Mouse (Mus musculus) urinary bladder, adult 2 months (tissue): ENCODE data around the gene Clgn. TPM values are rescaled to one million over a fixed set of nuclear protein-coding genes. Genes with fewer than 3 reads are reported as not detected.

Experiments
- DNase-seq: peaks from one replicate; pipeline ENCODE4 v3.0.0; 2022; ENCODE audit warnings: low spot score
- polyA plus RNA-seq: library from polyadenylated mRNA; depleted of rRNA; stranded (reverse); fragments of >200 nt; gene quantifications from 2 replicates; pipeline ENCODE4 v1.2.3, GENCODE M21; 2012; rRNA removed

Clgn gene
- polyA plus RNA-seq = 0.01 and 0.06 TPM in 2 replicates

DNA sequence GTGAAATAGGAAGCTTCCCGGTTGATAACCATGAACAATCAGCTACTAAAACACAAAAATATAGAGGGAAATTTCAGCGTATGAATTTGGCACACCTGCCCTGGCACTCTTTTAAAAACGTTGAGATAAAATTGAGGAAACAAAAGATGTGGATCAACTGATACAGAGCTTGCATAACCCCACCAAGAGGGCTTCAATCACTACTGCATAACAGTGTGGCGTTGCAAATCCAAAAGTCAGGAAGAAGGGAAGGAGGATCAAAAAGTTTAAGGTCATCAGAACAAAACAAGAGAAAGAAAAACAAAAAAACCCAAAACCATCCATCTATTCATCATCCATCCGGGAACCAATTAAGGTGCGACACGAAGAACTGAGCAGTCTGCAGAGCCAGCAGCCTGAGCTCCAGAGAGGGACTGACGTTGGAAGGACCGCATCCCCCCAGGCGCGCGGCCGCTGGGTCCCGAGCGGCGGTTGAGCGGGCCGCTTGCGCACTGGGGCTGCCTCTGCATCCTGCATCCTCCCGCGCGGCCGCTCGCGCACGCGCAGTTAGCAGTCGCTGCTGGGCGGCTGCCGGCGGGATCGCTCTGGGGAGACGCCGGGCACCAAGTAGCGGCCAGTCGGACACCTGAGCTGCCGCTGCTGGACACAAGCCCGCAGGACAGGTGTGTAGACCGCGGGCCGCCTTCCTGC is at the start of gene Clgn:
Clgn (plus strand) TSS at position 552 of the 690 bp plus-strand sequence.
- no peak for DNase-seq

DNA sequence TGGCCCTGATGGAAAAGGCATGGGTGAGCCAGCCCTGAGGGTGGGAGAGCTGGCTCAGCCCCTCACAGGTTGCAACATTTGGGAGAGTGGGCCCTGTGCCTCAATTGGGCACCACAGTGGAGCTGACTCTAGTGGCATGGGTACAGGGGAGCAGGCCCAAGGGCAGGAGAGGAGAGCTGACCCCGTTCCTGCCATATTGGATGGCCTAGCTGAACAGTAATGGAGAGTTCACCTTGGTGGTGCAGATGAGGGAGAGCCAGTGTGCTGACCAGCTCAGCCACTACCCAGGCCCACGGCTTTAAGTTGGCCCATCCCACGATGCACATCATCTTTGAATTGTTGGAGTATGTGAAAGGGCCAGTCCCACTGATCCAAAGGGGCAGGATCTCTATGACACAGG is 47.6 kb upstream of the Clgn start:
- DNase-seq = no peak

DNA sequence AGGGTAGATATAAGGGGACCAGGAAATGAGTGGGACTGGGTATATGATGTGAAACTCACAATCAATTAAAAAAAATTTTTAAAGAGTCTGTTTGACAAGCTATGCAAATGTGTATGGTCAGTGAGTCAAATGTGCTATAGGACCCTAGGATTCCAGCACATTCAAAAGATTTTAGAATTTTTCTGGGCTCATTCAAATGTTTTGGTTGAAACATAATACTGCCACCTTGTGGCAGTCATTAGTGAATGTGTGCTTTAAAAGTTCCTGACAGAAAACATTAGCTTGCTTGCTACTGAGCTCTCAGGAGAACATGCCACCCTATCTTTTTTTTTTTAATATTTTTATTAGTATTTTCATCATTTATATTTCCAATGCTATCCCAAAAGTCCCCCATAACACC is 47.0 kb upstream of the Clgn start:
- DNase-seq = no peak

DNA sequence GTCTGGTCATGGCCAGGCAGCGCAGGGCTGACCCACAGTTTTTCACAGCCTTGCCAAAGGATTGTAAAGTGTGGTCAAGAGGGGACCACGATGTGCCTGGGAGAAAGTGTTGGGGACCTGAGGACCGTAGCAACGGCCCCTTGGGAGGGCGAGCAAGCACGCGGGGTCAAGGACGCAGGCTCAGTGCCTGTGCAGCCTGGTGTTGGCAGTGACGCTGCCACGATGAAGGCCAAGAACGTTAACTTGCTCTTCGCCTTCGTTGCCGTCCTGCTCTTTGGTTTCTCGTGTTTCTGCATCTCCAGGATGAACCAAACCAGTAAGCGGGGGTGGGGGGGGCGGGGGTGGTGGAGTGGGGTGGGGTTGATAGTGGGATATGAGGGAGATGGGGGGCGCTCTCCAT is 41.4 kb upstream of the Clgn start, which contains the start of gene Mgat4d:
Mgat4d (plus strand) TSS at position 209 of the 400 bp plus-strand sequence.
- no peak for DNase-seq

DNA sequence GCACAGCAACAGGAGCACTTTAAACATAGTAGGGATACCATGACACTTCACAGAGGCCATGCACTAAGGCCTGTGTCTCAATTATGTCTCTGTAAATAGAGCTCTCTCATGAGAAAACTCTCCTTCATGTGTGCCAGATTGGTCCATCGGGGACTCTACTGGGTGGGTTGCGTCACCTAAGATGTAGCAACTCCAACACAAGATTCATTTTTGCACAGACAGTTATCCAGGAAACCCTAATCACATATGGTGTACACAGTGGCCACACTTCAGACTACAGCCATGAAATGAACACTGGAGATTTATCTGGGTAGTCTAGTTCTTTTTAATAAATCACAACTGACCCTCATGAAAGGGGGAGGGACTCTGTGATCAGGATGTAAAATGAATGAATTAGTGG is 38.4 kb upstream of the Clgn start:
- no peak for DNase-seq

DNA sequence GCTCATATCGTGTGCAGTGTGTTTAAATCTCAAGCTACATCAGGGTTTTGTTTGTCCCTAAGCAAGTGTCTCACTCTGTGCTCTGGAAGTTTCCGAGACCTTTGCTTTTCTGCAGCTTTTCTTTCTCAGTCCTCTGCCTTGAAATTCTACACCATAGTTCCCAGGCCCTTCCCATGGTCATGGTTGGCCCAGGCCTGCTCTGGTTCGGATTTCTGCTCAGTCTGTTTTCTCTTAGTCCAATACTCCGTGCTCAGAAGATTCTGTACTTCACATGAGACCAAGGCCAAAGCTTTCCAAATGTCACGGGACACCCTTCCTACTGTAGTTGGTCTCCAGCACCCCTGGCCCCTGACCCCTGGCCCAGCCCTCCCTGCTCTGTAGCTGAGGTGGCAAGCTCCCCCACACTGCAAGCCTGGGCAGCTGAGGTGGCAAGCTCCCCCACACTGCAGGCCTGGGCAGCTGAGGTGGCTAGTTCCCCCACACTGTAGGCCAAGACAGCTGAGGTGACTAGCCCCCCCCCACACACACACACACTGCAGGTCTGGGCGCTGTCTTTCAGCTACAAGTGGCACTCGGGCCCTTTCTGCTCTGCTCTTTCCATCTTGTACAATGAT is 26.4 kb upstream of the Clgn start:
- no peak for DNase-seq

DNA sequence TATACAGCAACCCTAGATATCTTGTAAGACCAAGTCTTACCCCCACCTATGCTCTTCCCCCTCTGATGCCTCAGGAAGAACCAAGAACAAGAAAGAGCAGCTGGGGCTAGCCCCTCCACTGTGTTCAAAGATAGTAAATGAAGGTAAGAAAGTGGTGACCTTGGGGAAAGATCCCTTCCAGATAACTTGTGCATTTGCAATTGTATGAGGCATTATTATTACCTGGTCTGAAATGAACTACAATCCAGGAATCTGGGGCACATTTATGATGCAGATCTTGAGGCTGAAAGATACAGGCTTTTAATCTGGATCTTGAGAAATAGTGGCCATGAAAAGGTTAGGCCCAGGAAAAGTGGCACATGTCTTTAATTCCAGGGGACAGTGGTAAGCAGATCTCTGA is 12.4 kb upstream of the Clgn start:
- no peak for DNase-seq

DNA sequence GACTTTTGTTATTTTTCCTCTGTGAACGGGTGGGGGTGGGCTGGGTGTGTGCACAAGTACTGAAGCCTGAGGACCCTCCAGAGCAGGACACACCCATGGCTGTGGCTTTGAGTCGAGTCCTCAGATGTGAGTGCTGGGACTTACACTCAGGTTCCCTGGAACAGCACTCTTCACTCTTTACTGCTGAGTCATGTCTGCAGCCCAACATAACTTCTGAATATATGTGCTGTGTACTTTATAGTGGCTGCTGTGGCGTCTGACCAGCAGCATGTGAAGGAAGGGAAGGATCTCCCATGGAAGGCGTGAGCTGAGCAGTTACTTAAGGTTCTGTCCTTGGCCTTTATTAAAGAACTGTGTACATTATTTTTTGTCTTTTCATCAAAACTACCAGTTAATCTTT is 9.5 kb upstream of the Clgn start:
- no peak for DNase-seq

DNA sequence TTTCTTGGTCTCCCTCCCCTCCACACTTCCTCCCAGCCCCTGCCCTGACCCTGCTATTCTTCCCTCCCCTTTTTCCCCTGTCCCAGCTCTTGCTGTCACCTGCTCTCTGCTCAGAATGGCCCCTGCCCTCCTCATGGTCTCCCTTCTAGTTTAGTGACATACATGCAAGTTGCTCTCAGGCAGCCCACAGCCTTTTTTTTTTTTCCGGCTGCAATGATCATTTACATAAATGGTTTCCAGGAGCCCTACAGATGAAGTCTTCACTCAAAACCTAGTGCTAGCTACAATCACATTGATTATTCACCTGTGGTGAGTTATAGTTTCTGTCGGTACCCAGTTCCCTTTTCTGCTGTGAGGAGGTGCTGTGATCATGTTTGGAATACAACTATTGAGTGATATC is 8.7 kb upstream of the Clgn start:
- DNase-seq = no peak

DNA sequence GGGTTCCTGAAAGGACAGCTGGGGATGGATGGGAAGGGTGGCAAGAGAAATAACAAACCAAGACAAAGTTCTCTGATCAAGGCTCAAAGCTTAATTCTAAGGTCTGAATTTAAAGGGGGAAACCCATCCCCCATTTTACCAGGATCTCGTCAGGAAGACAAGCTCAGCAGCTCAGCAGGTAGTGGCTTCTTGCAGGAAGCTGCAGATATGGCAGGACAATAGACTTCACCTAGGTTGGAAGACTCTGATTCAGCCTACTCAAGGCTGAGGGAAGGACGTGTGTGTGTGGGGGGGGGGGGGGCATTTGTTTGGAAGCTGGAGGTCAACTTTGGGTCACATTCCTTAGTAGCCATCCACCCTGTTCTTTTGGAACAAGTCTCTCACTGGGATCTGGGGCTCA is 6.8 kb upstream of the Clgn start:
- DNase-seq = no peak

DNA sequence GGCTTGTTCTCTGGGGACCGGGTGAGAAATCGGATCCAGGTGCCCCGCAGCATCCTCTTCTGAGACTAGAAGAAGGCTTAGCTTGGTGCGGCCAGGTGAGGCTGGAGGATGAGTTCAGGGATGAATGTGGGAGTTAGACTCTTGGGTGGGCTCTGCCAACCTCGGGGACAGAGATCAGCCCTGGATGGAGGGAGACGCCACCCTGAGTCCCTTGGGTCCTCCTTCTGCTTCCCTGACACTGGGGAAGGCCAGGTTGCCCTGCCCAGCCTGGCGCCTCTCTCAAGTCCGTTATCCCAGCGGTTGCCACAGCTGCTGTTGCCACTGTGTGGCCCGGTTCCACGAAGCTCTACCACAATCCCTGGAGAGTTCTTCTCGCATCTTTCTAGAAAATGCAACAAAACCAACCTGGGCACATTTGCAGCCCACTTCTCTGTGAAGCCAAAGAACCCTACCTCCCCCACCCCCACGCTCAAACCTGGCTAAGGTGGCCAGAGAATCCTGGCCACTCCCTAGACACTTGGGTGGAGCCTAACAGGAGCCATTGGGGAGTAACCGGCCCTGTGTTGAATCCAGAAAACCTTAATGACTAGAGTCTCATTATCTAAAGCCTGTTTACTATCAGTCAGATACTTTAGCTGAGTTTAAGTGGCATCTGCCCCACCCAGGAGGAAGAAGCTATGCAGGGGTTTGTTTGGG is 487 bp downstream of the Clgn start:
- no peak for DNase-seq

DNA sequence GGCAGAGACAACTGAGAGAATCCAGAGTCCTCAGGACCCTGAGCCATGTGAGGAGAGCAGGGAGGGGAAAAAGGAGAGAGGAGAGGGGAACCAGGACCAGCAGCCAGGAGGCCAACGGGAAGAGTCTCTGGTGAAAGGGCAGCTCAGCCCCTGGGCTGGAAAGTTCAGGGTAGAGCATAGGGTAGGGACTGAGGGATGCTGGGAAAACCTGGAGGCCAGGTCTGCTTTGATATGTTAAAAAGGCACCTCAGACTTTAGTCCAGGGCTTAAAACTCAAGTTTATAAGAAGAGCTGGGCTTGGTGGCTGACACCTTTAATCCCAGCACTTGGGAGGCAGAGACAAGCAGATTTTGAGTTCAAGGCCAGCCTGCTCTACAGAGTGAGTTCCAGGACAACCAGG is 2.9 kb downstream of the Clgn start:
- no peak for DNase-seq

DNA sequence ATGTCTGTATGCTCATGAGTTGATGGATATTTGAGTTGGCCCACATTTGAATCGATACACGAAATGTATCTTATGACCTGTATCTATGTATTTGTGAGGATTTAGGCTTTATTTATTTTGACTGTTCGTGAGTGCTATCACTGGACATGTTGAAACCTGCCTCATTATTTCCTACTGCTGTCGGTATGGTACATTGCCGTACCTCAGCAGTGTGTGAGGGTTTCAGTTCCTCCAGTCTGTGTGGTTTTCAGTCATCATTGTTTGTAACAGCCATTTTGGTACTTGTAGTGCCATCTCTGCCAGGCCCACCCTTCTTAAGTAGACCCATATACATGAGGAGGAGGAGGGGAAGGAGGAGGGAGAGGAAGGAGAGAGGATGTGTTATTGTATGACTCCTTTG is 4.7 kb downstream of the Clgn start:
- DNase-seq = no peak

DNA sequence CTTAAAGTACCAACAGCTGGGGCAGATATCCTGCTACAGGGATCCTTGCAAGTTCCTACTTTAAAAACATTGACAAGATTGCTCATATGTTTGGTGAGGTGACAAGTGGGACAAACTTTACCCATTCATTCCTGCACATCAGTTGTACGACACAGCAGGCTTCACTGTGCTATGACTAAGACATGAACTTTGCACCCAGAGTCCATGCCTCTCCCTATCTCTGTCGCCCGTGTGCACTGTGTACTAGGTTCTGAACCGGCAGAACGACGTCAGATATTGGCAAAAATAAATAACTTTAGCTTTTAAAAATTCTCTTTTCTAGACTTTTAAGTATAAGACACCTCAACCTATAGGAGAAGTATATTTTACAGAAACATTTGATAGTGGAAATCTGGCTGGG is 7.0 kb downstream of the Clgn start:
- DNase-seq = no peak

DNA sequence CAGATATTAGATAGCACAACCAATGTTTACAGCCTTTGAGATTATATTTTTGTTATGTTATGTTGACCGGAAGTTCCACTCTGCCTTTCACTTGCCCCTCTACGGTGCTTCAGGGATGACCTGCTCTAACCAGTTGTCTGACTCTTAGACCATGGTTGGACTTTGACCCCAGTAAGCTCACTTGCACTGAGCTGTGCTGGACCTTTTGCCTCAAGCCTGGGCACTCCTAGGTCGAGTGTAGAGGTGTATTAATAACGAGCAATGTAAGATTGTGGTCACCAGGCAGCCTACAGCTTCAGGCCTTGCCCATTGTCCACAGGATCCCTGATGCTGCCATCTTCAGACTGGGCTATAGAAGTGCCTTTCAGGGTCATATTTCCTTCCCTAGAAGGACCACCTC is 8.1 kb downstream of the Clgn start:
- no peak for DNase-seq

DNA sequence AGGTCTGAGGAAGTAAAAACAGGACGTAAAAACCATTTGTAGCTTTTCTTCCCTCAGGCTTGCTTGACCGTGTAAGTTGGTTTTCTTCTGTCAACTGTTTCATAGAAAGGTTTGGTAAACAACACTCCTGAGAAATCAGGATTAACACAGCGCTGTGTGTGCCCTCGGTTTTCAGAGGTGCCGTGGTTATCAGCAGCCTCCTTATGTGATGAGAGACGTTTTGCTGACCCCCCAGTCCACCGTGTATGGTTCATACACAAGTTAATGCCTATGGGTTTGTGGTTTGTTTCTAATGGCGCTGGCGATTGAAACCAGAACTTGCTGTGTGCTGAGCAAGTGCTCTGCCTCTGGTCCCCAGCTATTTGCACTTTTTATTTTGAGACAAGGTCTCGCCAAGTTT is 15.9 kb downstream of the Clgn start:
- DNase-seq = no peak

DNA sequence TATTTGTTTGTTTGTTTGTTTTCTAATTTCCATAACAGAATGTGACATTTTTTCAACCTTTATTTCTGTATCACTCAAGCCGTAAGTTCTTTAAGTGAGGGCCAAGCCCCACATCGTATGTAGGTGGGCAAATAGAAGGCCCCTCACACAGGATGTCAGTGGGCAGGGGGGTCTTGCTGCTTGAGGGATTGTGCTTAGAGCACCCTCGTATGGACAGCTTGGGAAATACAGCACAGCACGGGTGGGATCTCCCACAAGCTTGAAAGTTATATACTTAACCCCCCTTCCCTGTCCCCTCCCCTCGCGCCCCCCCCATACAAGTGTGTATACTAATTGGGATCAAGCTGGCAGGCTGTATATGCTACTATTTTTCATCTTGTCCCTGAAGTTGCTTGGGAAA is 17.2 kb downstream of the Clgn start:
- no peak for DNase-seq

DNA sequence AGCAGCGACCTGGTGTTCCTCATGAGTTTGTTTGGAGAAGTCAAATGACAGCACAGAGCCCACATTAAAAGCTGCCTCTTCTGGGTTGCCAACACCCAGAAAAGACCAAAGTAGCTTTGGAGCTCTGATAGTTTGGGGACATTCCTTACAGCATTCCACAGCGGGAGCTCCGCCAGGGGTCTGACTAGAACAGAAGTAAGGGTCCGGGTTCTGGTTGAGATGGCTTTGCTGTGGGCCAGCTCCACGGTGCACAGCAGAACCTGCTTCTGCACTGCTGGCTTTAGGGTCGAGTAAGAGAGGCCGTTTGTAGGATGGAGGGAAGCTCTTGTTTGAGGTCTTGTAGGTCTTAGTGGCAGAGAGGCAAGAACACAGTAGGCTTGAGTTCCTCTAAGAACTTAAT is 18.8 kb downstream of the Clgn start:
- DNase-seq = no peak

DNA sequence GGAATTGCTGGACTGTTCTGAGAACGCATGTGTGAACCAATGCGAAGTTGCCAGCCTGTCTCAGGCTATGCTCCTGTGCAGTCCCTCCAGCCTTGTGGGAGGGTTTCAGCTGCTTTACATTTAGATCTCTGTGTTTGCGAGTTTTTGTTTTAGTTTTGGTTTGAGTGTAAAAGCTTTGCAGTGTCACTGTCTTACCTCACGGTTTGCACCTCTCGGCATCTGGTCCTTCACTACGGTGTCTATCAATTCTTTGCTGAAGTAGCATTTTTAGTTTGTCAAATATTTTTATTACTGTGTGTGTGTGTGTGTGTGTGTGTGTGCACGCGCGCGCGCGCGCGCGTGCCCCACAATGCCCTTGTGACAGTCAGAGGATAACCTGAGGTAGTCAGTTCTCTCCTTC is 27.2 kb downstream of the Clgn start:
- no peak for DNase-seq

DNA sequence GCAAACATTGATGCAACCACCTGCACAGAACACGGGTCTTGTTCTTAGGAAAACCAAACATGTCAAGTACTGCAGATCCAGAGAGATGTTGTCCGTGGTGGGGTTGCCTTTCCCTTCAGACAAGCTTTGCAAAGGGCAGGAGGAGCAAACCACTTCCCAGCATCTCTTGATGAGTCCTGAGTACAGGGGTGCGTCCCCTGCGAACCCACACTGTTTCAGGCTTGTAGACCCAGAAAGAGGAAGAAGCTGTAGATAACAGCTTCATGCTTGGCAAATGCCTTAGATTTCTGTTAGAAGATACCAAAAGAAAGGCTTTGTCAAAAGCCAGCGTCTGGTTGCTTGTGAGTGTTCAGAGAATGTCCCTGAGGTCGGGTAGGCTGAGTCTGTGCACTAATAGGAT is 28.3 kb downstream of the Clgn start:
- no peak for DNase-seq

DNA sequence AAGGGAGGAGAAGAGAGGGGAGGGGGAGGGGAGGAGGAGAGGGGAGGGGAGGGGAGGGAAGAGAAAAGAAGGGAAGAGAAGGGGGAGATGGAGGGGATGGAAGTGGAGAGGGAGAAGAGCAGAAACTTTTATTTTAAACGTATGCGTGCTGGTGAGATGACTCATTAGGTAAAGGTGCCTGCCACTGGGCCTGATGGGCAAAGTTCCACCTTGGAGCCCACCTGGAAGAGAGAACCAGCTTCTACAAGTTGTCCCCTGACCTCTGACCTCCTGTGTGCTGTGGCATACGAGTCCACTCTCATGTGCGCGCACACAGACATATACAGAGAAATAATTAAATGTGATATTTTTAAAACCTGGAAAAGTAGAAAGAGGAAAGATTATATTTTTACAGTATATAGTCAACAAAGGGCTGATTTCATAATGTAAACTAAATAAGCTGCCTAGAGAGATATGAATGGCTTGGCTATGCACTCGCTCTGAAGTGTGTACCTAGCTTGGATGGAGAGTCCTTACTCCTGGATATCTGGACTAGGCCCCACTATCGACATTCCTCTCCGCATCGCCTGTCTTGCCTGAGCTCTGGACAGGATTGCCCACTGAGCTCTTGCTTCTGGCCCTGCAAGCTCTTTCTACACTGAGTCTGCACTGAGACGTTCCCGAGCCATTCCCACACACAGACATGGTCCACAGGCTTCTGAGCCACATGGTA is 29.3 kb downstream of the Clgn start:
- DNase-seq = no peak

DNA sequence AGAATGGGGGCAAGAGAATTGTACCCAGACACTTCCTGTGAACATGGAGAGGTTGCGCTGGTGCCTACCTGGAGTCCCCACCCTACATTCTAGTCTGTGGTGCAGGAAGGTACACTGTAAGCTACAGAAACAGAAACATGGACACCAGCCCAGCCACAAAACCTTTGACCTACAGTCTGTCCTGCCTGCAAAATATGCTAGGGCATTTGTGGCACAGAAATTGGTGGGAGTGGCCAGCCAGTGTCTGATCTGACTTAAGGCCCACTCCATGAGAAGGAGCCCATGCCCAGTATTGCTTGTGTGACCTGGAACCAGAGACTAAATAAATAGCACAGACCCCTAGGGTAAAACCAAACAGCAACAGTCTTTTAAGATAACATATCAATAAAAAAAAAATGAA is 31.7 kb downstream of the Clgn start:
- DNase-seq = no peak
